Mouse (Mus musculus) erythroblast, embryonic 14.5 days (primary cell): ENCODE measurements around the gene Krt10.

ENCODE experiments used
- GATA1 ChIP-seq: IDR thresholded peaks from 2 replicates; pipeline ENCODE4 v1.6.1; 2012; ENCODE audit warnings: low read length, inconsistent platforms, mixed read lengths
- TAL1 ChIP-seq: IDR thresholded peaks from 3 replicates; pipeline ENCODE4 v1.6.1; 2012; ENCODE audit warnings: low read length, inconsistent platforms, mixed read lengths

DNA sequence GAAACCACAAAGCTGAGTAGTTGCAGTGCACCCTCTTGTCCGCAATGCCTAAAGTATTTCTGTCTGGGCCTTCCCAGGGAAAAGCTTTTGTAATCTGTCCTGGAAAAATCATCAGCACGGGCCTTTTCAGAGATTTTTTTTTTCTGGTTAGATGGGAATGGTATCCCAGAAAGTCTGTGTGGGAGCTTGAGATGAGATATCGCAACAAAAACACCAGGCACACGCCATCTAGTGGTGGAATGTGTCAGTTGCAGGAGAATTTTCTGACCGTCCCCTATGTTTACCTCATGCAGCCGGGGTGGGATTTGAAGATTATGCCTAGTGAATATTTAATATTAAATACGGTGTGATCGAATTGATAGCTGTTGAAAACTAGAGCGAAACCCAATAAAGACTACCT, 24.8 kb downstream of the Krt10 start:
- TF ChIP-seq TAL1 = no peak
- no peak for TF ChIP-seq GATA1
